Mouse (Mus musculus) adipocyte (in vitro differentiated cells): ENCODE measurements around the gene Slc25a22.

Experiments
- DNase-seq: peaks from one replicate; pipeline ENCODE4 v3.0.0-alpha.2; 2016; ENCODE audit warnings: low spot score

Slc25a22 gene

DNA sequence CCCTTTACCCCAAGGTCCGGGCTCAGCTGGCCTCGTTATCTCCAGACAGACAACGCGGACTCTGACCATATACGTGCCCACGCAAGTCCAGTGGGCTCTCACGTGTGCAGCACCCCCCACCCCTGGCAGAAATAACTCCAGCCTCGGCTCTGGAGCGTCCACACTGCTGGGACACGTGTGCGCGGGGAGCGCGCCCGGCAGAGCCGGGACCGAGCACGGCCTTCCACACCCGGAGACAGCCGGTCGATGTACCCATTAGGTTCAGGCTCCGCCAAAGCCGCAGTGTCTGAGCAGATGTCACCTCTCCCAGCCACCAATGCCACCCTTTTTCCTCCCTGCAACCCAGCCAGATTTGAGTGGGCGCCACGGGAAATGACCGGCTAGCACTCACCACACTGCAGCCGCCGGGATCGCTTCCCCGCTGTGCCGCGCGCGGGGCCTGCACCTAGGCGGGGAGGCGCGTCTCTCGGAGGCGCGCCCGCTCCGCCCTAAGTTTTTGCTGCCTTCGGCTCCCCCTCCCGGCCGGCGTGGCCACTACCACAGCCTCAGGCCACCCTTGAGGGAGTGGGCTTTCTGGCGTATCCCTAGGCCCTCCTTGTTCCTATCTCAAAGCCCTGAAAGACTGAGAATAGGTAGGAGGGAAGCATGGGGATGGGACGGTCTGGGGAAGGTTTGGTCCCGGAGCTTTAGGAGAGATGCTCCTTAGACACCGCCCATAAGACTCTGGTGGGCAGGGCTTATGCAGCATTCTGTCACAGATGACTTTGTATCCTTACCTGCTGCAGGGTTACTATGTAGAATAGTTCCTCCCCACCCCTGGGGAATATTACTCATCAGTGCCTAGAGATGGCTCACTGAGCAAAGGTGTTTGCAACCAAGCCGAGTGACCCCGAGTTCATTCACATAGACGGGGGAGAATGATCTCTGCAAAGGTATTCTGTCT lies at the start of gene Slc25a22:
Gene Slc25a22, minus strand, starts transcription at position 715 of the 943 bp plus-strand sequence.
- DNase-seq = peak; percentile 73

DNA sequence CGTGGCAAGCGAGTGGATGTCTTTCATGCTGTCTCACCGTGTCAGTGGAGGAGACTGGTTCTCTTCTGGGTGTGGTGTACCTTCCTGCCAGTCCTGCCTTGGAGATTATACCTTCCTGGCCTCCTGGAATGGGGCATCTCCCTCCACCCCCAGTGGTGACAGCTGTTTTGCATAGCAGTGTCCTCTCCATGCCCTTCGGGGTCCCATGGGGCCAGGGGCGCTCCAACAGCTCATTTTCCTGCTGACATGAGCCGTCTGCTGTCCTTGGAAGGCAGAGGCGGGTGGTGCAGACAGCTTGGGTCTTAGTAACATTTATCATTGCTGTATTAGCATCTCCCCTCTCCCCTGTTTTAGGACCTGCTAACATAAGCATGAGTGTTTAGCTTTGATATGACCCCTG lies 49.4 kb upstream of the Slc25a22 start:
- no peak for DNase-seq

- DNase-seq = no peak
These were observed 48.5 kb upstream of the Slc25a22 start for GRCm38 (mm10) chr7:141486239-141486638.

DNA sequence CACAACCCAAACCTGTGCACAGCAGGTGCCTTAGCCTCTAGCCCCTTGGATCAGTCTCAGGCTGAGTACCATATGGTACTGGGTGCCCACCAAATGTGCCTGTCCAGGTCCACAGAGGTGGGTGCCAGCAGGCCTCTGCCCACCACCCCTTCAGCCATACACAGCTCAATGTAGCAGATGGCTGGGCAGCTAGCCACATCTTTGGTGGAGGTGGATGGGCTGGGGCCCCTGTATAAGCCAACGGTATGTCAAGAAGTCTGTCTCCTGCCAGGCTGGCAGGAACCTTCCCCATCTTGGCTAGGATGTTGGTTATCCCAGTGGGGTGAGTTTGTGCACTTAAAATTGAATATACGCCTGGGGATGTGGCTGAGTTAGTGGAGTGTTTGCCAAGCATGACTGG lies 47.9 kb upstream of the Slc25a22 start:
- no peak for DNase-seq

DNA sequence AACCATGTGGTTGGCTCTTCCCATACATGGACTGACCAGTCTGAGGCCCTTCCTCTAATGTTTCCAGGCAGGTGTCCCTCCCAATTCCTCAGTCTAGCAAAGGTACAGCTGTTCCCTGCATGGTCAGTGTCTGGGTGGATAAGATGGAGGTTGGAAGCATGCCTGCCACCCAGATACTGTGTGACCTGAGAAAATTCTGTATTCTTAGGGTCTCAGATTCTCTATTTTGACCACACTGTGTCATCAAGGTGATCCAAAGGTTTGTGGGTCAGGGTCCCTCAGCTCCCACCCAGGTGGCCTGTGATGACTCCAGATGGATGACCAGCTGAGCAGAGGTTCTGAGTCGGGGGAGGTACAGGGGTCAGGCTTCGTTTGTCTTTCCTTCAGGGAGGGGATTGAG lies 47.5 kb upstream of the Slc25a22 start:
- no peak for DNase-seq

DNA sequence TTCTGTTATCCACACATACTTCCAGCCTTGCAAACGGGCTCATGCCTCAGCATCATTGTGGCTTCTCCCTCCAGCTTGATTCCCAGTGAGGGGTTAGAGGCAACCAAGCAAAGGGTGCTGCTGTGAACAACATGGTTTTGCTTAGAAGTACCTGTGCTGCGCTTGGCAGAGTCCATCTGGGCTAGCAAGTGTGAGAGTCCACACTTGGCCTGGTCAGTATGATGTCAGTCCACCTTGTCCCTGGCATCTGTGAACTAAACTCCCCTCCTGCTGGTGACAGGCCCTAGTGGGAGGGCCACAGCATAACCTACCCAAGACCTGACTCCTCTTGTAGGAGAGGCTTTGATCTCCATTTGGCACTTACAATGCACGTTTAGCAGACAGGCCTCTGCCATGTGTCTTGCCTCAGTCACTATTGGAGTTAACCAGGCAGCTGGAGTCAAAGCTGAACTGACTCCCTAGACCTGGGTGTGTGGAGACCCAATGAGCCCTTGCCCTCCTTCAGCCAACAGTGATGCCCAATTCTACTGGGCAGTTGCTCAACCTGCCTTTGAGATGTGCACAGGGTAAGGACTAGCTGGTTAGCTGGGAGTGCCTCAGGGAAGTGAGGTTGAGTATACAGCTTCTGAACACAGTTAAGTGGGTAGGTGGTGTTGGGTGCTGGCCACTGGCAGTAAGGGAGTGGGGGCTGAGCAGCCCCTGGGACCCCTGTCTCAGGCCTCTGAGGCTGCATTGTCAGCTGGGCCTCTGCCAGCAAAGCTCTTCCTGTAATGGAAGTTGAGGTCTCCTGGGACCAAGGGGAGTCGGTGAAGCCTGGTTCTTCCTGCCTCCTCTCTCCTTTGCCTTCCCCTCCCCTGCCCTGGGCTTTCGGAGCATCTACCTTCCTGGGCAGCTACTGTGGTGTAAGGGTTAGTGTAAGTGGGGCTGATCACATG lies 46.8 kb upstream of the Slc25a22 start:
- DNase-seq = no peak

- DNase-seq = no peak
These were observed 45.5 kb upstream of the Slc25a22 start for GRCm38 (mm10) chr7:141483114-141483653.

DNA sequence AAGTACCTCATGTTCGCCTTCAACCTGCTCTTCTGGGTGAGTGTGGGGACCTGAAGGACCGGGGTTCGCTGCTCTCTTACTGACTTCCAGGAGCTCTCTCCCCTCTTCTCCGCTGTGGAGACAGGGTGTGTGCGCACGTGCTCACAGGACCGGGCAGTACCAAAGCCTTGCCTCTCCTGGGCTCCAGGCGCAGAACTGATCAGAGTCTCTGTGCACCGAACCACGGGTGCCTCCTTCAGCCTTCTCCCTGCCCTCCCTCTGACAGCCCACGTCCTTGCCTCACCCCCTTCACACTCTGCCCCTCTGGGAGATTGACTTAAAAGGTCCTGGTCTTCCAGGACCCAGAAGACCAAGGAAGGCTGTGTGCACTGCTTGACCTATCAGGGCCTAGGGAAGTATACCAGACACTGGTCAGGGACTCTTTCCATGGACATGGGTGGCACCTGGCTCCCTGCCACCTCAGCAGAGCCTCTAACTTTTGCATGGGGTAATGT lies 44.9 kb upstream of the Slc25a22 start:
- DNase-seq = no peak

DNA sequence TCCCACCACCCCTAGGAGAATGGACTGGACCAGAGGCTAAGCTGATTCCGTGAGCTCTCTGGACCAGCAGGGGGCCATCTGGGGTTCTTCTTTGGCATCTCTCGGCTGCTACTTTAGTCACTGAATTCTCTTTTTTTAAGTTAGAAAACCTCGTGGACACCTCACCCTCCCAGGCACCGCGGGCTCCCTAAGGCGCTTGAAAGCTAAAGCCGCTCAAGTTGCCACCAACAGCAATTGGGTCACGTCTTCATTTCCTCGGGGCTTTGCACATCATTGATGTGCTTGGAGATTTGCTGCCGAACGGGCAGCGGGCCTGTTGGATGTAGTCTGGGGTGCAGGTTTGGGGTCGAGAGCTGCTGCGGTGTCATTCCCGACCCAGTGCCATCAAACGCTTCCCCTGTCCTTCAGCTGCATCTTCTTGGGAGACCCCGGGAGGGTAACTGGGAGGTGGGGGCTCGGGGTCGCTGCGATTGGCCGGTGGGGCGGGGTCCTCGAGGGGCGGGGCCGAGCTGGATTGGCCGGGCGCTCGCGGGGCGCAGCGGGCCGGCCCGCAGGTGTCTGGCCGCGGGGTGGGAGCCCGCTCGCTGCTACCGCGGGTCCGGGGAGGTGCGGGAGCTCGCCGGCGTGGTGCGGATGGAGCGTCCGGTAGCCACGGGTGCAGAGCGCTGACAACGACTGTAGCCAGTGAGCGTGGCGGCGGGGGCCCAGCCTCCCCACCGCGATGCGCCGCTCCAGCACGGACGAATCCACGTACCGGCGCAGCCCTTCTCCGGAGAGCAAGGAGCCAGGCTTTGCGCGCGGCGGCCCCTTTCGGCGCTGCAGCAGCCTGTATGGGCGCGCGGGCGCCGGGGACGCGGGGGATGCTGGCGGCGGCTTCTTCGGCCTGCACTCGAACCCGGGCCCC lies 44.1 kb upstream of the Slc25a22 start:
- no peak for DNase-seq

- DNase-seq = peak; percentile 49
These were observed 43.3 kb upstream of the Slc25a22 start for GRCm38 (mm10) chr7:141480842-141481497.

DNA sequence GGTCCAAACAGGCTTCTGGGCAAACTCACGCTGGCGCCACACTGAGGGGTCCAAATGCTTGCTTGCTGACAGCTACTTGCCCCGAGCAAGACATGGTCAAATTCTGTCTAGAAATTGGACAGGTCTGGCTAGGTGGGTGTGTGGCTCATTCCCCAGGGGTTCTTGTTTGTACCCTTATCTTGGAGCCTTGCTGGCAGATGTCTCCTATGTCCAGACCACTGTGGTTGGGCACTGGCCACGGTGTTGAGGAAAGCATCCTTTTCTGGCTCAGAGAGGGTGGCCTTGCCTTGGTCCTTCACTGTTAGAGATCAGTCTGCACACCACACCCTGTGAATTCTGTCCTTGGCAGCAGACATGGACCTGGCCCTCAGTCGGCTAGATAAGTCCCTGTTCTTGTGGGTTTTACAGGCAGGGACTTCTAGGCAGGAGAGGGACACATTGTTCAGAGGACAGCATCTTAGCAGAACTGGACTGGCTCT lies 40.6 kb upstream of the Slc25a22 start:
- no peak for DNase-seq

GRCm38 (mm10) chr7:141477578-141478269 lies 40.0 kb upstream of the Slc25a22 start:
- DNase-seq = no peak

- DNase-seq = no peak
These were observed 39.3 kb upstream of the Slc25a22 start for GRCm38 (mm10) chr7:141476981-141477370.

DNA sequence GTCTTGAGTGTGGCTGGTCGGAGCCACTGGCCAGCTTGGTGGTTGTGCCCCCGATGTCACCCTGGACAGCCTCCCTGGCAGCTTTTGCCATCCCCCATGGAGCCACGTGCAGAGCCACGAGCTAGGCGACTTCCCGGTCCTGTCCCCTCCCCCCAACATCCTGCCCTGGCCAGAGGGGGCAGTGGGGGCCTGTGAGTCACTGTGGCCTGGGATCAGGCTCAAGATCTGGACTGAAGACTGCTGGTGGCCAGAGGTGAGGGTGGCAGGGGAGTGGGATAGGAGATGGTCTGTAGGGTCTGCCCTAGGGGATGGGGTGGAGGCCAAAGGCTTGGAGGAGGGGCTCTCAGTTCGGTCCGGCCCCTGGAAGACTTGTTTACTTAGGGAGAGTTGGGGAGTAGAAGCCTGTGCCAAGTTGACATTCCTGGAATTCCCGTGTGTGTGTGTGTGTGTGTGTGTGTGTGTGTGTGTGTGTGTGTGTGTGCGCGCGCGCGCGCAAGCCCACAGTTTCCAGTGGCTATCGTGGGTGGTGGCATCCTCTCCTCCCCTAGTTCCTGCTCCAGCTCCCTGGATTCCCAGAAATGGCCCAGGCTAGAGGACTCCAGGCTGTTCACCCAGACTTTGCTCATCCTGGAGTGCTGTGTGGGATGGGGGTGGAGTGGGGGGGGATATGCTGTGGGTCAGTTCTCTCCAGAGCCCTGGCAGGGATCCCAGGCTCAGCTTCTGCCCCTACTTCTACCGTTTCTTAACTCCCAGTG lies 38.7 kb upstream of the Slc25a22 start:
- DNase-seq = peak; percentile 83

DNA sequence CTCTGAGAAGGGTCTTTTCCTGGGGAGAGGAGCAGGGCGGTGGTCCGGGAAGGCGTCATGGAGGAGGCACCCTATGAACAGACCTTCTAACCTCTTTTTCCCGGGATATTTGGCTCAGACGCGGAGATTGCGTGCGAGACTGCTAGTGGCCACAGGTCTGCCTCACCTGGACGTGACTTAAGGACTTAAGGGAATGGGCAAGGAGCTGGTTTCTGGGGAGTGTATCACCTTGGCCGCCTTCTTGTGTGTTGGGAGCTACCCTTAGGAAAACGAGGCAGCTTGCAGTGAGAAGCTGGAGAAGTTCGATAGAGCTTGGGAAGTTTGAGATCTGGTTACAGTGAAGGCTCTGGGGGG lies 38.1 kb upstream of the Slc25a22 start:
- DNase-seq = peak; percentile 33

DNA sequence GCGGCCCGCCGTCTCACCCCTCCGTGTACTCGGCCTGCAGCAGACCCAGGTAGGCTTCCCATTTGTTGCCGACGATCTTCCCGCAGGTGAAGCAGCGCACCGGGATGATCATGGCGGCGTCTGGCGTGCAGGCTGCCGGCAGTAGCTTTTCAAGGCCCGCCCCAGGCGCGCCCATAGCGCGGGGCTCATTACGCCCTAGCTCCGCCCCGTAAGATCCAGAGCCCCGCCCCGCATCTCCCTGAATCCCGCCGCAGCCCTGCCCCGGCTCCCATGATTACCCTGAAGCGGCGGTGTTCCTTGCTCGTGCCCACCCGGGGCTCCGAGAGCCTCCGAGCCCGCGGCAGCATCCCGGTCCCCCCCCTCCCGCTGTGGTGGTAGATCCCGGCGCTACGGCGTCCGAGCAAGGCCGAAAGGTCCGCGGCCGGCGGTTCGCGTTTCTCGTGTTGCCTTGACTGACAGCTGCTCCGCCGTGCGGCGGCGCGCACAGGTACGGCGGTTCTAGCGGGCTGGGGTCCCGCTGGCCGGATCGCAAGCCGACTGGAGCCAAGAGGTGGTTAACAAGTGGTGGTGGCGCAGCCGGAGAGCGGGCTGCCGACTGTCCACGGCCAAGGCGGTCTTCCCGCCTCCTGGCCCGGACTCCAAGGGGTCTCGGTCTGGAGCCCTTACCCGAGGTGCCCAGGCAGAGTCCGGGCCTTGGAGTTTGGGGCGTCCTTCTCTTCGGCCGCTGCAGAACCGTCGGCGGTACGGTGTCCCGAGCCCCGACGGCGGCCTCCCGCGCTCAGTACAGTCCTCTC lies 37.5 kb upstream of the Slc25a22 start, which contains the start of the genes Polr2l and Tspan4:
Gene Polr2l, minus strand, starts transcription at position 122 of the 794 bp plus-strand sequence.
Gene Tspan4, plus strand, starts transcription at position 230 of the 794 bp plus-strand sequence.
- DNase-seq = peak; percentile 77

- DNase-seq = no peak
These were observed 36.5 kb upstream of the Slc25a22 start for GRCm38 (mm10) chr7:141474160-141474559.

GRCm38 (mm10) chr7:141472763-141473162 lies 35.1 kb upstream of the Slc25a22 start:
- DNase-seq = no peak
